Mouse (Mus musculus) gastrocnemius, postnatal 25 days (tissue): ENCODE data around the gene Mypop. TPM values are rescaled to one million over a fixed set of nuclear protein-coding genes. Genes with fewer than 3 reads are reported as not detected.

Experiments used
- DNase-seq: peaks from one replicate; pipeline ENCODE4 v3.0.0; 2022
- long read RNA-seq, 2 experiments: library from polyadenylated mRNA; stranded (forward); transcript quantifications; one replicate each; pipeline ENCODE4 v2.0.0; 2021
- total RNA-seq, 2 experiments: library from RNA; stranded (reverse); gene quantifications; 1 replicate in 1 of 2; 2 replicates in 1 of 2; pipeline ENCODE4 v1.2.3; 2021

Mypop gene
- total RNA-seq: 1 to 10 TPM; 4.3 to 4.9 TPM
- long read RNA-seq, experiment 1, partial matches to known transcripts: 0 of 6 reads
- long read RNA-seq, experiment 1, other reads (novel, unspliced or antisense): 3 of 6 reads
- long read RNA-seq, experiment 2, partial matches to known transcripts: 1 of 4 reads
- long read RNA-seq, experiment 2, other reads (novel, unspliced or antisense): 0 of 4 reads

DNA sequence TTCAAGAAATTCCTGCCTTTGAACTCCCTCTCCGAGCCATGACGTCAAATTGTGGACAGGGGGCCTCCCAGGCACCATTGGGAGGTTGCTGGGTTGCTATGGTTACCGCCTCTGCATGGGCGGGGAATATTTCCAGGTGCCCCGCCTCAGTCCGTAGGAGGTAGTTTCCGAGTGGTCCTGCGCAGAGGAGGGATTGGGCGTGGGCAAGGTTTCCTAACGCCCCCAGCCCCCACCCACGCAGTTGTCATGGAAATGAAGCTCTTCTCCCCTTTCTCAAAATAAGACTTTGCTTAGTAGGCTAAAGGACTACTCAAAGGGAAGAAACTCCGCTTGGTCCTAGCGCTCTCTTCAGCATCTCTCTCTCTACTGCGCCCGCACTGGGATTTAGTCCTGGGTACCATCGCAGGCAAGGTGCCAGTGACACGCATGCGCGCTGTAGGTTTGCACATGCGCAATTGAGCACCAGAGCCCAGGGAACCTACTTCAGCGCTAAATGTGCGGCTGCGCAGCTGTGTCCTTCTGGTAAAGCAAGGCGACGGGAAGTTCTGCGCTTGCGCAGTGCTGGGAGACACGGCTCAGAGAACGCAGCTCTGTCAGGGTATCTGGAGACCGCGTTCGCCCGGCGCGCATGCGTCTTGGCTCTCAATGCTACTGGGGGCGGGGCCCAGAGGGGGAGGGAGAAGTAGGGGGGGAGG lies at the start of gene Mypop:
TSS of gene Mypop (plus strand) at position 645 of the 695 bp plus-strand sequence.
- DNase-seq: peak; percentile 98

DNA sequence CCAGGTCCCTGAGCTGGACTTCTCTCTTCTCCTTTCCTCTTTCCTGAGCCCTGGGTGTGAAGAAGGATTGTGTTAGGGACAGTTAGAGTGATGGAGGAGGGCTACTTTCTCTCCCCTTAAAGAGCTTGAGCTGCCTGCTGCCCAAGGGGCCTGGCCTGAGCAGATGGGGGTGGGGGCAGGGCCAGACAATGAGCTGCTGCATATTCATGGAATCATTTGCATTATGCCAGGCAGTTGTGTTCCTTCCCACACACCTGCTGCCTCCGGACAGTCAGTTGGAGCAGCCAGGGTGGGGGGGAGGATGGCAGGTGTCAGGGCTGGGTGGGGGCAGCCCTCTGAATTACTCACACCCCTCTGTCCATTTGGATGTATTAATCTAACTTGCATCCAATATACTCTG lies 48.7 kb upstream of the Mypop start:
- DNase-seq: no peak

DNA sequence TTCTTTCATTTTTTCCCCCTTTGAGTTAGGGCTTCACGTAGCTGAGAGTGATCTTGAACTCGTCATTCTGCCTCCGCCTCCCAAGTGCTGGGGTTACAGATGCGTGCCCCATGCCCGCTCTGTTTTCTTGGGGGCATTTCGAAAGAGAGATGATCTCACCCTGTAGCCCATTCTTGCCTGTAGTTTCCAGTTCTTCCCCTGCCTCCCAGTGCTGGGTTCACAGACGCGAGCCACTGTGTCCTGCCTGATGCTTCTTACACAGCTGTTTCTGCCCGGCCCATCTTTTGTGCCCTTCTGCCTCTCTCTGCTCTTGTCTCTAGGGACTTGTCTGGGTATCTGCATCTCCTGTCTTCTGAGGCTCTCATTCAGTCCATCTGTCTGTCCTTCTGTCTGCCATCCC lies 48.2 kb upstream of the Mypop start:
- no peak for DNase-seq

DNA sequence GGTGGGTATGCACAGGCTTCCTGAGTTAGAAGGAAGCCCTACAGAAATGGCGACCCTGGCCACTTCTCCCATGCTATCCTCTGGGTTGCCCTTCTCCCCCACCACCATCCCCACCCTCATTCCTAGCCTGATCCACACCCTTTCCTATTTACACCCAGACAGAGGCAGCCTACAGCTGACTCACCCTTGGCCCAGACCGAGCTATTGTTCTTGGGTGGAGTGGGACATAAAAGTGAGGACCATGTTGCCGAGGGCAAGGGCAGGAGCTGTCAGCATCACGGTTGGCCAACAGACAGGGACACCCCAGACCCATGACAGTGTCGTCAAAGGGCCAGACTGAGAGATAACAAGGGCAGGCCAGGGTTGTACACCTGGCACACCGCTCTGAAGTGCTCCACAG lies 42.9 kb upstream of the Mypop start:
- peak; percentile 45 for DNase-seq

DNA sequence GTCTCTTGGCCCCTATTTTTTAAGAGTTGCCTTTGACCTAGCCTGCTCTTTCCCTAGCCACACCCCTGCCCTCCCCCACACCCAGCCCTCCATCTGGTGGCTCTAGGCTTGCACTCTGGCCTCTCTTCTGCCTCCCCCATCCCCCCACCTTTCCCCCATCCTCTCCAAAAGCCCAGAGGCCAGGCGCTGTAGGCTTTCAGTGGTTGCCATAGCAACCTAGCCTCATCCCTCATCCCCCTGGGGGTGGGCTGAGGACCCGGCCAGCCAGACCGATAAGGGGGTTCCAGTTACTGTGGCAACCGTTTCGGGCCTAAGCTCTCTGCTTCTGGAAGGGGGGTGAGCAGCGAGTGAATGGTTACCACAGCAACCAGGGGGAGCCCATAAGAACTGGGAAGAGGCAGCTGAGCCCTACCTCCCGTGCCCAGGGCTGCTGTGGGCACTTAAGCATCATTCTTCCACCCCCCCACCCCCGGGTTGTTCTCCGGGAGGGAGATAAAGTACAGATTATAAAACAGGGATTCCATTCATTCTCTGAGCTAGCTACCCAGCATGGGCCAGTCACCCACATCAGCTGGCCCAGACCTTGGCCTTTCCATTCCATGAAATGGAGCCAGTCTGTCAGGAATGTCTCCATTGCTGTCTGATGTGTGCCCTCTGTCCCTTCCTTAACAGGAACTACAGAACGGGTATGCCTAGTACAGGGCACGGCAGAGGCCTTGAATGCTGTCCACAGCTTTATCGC lies 41.1 kb upstream of the Mypop start:
- DNase-seq: no peak

DNA sequence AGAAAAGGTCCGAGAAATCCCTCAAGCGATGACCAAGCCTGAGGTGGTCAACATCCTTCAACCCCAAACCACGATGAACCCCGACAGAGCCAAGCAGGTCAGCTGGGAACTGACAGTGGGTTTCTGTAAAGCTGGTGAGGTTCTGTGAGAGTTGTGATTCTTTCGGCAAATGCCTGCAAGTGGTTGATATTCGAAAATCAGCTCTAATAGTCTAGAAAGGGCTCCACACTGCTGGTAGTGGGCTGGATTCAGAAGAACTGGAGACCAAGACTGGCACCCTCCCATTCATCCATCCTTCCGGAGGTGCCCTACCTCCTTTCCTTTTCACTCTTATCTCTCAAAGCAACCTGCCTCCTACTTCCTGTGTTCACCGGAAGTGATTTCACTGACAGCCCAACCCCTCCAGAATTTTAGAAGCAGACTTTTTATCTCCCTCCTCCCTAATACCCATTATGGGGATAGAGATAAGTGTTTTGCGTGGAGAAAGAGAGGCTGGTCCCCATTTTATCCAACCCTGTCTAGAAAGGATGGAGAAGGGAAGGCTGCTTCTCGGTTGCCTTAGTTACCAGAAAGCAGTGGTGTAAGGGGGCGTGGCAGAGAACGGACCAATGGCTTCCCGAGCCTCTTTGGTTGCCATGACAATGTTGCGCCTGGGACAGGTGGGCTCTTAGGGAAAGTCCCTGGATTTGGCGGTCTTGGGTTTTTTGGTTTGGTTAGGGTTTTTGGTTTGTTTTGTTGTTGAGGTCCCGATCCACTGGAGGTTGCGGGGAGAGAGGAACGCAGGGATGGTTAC lies 40.3 kb upstream of the Mypop start:
- no peak for DNase-seq

DNA sequence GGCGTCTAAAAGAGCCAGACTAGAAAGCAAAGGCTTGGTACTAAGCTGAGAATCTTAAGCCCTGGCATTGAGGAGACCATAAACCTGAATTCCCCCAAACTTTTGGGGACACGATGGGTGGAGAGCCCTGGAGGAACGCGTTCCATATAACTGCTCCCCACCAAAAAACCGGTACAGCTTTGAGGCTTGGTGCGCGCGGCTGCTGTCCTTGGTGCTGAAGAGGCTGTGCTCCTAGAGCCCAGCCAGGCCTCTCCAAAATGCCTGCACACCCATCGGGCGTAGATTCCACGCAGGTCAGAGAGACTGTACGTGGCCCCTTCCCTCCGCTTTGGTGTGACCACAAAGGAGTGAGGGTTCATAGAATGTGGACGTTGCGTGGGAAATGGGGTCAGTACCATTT lies 39.6 kb upstream of the Mypop start:
- DNase-seq: no peak

DNA sequence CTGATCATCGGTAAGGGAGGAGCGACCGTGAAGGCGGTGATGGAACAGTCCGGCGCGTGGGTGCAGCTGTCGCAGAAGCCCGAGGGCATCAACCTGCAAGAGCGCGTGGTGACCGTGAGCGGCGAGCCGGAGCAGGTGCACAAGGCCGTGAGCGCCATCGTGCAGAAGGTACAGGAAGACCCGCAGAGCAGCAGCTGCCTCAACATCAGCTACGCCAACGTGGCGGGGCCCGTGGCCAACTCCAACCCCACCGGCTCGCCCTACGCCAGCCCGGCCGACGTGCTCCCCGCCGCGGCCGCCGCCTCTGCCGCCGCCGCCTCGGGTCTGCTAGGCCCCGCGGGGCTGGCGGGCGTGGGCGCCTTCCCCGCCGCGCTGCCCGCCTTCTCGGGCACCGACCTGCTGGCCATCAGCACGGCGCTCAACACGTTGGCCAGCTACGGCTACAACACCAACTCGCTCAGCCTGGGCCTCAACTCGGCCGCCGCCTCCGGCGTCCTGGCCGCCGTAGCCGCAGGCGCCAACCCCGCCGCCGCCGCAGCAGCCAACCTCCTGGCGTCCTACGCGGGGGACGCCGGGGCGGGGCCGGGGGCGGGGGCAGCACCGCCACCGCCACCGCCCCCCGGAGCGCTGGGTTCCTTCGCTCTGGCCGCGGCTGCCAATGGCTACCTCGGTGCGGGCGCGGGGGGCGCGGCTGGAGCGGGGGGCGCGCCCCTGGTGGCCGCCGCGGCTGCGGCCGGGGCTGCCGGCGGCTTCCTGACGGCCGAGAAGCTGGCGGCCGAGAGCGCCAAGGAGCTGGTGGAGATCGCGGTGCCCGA lies 33.3 kb upstream of the Mypop start:
- peak; percentile 67 for DNase-seq

DNA sequence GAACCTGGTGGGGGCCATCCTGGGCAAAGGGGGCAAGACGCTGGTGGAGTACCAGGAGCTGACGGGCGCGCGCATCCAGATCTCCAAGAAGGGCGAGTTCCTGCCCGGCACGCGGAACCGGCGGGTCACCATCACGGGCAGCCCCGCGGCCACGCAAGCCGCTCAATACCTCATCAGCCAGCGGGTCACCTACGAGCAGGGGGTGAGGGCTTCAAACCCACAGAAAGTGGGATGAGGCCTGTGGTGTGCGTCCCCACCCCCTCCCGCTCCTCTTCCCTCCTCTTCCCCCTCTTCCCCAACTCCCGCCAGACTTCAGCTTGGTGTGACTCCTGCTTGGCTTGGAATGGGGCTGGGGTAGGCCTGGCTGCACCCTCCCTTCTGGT lies 32.7 kb upstream of the Mypop start:
- no peak for DNase-seq

DNA sequence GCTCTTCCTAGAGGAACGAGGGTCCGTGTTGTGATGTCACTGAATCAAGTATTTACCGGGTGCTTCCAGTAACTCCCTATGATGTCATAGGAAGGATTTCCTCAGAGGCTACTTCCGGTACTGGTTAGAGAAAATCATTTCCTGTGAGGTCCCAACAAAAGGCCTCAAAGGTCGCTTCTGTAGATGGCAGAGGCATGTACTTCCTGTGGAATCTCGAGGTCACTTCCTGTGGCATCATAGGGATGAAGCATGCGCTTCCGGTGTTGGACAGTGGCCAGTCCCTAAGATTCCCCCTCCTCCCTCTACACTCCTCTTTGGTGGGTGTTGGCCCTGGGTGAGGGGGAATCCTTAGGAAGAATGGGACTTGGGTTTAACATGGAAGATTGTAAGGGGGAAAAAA lies 31.6 kb upstream of the Mypop start:
- DNase-seq: no peak

DNA sequence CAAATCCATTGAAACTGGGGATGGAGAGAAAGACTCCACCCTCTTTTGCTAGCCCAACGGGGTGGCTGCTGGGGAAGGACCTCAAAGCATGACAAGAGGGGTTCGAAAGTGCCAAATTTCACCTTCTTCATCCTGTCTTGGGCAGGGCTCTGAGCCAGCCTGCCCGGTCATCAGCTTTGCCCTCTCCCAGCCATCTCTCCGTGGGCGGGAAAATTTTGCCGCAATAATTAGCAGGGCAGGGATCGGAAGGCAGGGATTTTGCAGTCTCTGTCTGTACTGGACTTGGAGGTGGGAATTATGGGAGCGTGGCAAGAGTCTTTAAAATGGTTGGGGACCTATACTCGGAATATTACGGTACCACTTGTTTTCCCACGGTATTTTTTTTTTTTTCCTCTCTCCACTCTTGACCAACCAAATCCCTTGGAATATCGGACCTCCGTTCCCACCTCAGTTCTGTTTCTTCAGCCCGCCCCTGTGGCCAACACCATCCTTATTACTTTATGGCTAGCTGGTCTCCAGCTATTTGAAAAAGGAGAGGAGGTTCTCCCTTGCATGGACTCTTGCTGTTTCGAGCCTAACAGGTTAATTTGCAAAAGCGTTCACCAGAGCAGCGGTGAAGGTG lies 28.8 kb upstream of the Mypop start:
- DNase-seq: no peak

DNA sequence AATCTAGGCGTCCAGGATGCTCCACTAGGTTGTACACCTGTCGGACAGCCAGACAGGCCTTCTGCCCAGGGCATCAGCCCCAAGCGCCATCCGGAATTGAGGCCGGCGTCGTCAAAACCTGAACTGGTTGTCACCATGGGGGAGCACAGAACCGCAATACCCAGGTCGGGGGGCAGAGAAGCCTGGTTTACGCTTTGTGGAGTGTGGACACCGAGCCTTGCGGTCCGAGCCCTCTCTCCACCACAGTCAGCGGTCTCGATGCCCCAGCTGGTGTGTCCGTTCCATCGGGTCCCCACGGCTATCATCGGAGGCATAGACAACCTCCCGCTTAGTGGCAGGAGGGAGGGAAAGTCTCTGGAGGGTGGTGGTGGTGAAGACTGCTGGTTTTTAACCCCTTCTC lies 28.2 kb upstream of the Mypop start:
- no peak for DNase-seq

DNA sequence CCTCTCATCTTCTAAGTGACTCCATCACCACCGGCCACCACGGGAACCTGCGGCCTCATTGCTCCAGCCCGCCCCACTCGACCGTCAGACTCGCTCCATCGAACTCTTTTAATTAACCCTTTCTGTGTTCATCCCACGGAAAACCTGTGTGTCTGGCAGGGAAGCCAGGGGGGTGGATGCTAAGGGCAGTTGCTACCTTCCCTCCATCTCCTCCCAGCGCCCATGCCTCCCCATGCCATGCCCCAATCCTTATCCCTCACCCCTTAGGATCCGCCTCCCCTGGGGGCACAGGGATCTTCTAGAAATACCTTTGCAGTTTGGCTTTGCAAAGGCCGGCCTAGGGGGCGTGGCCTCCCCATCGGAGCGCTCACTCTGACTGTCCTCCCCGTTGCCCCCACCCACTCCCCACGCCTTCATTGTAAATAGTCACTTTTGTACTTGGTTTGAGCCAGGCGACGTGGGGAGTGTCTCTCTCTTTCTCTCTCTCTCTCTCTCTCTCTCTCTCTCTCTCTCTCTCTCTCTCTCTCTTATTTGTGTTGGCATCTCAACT lies 27.7 kb upstream of the Mypop start:
- no peak for DNase-seq

DNA sequence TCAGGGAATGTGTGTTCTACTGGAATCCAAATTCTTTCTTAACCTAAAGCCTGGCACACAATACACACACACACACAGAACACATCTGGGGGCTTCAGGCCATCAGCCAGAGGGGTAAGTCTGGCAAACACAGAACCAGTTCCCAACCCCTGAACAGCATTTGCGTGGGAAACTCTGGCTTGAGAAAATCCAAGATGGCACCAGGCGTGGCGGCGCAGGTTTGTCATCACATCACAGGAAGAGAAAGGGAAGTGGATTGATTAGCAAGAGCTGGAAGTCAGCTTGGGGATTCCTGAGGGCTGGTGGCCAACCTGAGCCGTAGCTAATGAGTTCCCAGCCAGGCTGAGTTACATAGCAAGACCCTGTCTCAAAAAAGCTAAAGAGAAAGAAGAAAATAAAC lies 25.7 kb upstream of the Mypop start:
- DNase-seq: no peak

DNA sequence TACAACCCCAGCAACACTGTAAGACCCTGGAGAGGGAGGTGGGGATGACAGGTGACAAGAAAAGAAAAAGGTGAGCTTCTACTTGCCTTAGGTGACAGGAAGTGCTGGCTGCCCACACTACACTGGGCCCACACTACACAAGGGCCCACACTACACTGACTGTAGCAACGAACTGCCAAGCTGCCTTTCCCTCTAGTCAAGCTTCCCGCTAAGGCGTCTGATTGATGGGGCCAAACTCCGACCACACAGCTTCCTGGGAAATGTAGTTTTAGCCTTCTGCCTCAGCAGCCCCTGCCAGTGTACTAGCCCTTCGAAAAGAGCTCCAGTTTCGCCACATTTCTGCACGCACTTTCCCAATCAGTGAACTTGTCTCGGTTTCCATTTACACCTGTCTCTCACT lies 23.4 kb upstream of the Mypop start:
- no peak for DNase-seq

DNA sequence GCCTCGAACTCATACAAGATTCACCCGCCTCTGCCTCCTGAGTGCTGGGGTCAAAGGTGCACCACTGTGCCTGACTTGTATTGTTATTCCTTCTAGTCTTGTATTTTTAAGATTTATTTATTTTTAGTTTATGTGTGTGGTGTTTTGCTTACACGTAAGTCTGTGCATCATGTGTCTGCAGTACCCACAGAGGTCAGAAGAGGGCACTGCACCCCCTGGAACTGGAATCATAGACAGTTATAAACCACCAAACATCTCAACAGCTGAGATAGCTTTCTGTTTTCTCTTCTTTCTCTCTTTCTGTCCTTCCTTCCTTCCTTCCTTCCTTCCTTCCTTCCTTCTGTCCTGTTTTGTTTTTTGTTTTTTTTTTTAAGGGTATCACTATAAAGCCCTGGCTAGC lies 20.1 kb upstream of the Mypop start:
- DNase-seq: no peak

DNA sequence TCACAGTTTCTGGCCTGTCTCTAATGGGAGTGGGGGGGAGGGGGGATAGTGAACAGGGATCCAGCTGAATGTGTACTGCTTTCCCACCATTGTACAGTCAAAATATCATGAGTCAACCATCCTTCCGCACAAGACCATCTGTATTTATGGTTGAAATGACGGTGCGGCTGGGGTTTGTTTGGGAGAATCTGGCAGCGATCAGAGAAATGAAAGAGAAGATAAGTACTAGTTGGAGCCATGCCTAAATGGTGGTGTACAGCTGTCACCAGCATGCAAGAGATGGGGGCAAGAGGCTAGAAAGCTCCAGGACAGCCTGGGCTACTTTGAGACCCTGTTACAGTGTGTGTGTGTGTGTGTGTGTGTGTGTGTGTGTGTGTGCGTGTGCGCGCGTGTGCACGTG lies 12.7 kb upstream of the Mypop start:
- DNase-seq: no peak

DNA sequence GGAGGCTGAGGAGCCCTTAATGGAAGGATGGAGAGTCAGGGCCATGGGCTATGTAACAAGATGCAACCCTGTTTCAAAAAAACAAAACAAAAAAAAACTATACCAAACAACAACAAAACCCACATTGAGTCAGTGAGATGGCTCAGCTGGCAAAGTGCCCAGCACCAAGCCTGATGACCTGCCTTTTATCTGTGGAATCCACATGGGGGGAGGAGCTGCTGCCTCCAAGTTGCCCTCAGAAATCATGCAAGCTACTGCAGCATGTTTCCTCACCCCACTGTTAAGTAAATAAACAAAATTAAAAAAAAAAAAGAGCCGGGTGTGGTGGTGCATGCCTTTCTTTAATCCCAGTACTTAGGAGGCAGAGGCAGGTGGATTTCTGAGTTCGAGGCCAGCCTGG lies 4.5 kb upstream of the Mypop start:
- DNase-seq: no peak

DNA sequence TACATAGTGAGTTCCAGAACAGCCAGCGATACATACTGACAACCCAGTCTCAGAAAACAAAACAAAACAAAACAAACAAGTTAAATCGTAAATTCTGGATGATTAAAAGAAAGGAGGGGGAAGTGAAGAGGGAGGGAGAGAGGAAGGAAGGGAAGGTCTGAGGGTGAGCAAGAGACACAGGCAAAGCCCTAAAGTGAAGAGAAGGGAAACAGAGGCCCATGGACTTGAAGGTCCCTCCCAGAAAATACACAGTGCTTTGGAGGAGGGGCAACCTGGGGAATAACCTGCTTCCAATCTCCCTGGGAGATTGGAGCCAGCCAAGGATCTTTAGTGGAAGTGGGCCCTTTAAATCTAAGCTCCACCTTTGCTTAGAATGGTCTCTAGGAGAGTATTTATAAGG lies 3.9 kb upstream of the Mypop start, which contains the start of gene Nanos2:
TSS of gene Nanos2 (plus strand) at position 301 of the 400 bp plus-strand sequence.
- DNase-seq: no peak

DNA sequence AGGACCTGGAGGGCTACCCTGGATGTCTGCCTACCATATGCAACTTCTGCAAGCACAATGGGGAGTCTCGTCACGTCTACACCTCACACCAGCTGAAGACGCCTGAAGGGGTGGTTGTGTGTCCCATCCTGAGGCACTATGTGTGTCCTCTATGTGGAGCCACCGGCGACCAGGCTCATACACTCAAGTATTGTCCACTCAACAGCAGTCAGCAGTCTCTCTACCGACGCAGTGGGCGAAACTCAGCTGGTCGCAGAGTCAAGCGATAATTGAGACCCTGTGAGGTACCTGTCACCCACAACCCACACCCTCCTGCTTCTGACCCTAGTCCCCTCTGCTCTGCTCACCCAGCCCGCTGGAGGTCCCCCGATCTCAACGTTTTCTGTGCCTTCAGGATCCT lies 3.3 kb upstream of the Mypop start:
- no peak for DNase-seq

DNA sequence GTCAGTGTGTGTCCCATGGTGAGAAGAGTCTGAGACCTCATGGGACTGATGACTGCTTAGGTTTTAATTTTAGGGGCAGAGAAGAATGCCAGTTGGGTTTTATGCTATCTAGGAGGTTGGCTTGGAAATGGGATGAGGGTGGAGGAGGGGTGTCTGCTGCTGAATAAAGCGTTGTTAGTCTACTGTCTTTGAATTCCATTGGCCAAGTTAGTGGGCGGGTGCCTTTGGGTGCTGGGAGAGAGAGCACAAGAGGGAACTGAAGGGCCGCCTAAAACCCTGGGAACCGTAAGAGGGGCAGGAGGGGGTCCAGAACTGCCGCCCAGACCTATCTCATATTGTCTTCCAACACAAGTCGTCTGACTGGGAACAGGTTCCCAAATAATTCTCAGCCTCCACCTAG lies 2.3 kb upstream of the Mypop start:
- DNase-seq: no peak
